Mouse (Mus musculus) hindbrain, embryonic 14.5 days (tissue): ENCODE measurements around the gene Gm45015. TPM values are rescaled to one million over a fixed set of nuclear protein-coding genes. Genes with fewer than 3 reads are reported as not detected.

Experiments used
- ATAC-seq: fragments of 200-750 bp; cut with Nextera tagmentation; 2 replicates; pipeline ENCODE4 v1.8.0; 2017; ENCODE audit warnings: moderate number of reproducible peaks, mild to moderate bottlenecking, moderate TSS enrichment, moderate library complexity; ENCODE audit not compliant: low FRiP score
- DNase-seq: peaks from one replicate; pipeline ENCODE4 v3.0.0-alpha.2; 2015; ENCODE audit warnings: low spot score
- H3K27ac ChIP-seq: fragments of 300-500 bp; sonication (generic); 2 replicates; pipeline ENCODE4 v1.5.1; 2014; ENCODE audit warnings: mild to moderate bottlenecking, moderate library complexity
- H3K27me3 ChIP-seq: fragments of 300-500 bp; sonication (generic); 2 replicates; pipeline ENCODE4 v1.6.1; 2014; ENCODE audit warnings: mild to moderate bottlenecking, low read length, mixed read lengths; ENCODE audit not compliant: control insufficient read depth, insufficient read depth
- H3K36me3 ChIP-seq: fragments of 300-500 bp; sonication (generic); replicated peaks from 2 replicates; pipeline ENCODE4 v1.6.1; 2014; ENCODE audit not compliant: control insufficient read depth, insufficient read depth
- H3K4me1 ChIP-seq: fragments of 300-500 bp; sonication (generic); replicated peaks from 2 replicates; pipeline ENCODE4 v1.6.1; 2014; ENCODE audit warnings: antibody characterized with exemption, low read length, mixed read lengths; ENCODE audit not compliant: control insufficient read depth, insufficient read depth
- H3K4me2 ChIP-seq: fragments of 300-500 bp; sonication (generic); replicated peaks from 2 replicates; pipeline ENCODE4 v1.6.1; 2014; ENCODE audit warnings: mild to moderate bottlenecking, moderate library complexity
- H3K4me3 ChIP-seq: fragments of 300-500 bp; sonication (generic); replicated peaks from 2 replicates; pipeline ENCODE4 v1.5.1; 2014; ENCODE audit warnings: mild to moderate bottlenecking, low read length
- H3K9ac ChIP-seq: fragments of 300-500 bp; sonication (generic); 2 replicates; pipeline ENCODE4 v1.6.1; 2014
- H3K9me3 ChIP-seq: fragments of 300-500 bp; sonication (generic); 2 replicates; pipeline ENCODE4 v1.6.1; 2016; ENCODE audit warnings: low read length; ENCODE audit not compliant: control insufficient read depth
- WGBS: fragments of 180-500 bp; shearing (Covaris S2); extraction: QIAGEN DNeasy Blood & Tissue Kit; methylation state at CpG from one replicate; pipeline ENCODE4 v1.1.7; 2014; 5-methylcytosine and 5-hydroxymethylcytosine counted together
- polyA plus RNA-seq: library from polyadenylated mRNA; unstranded; fragments of >200 nt; fragmentation: Nextera tagmentation; extraction: Ambion mirVana; gene quantifications from 2 replicates; pipeline ENCODE4 v1.2.1, GENCODE M21; 2014

Gene Gm45015
- polyA plus RNA-seq: not detected in 2 replicates

DNA sequence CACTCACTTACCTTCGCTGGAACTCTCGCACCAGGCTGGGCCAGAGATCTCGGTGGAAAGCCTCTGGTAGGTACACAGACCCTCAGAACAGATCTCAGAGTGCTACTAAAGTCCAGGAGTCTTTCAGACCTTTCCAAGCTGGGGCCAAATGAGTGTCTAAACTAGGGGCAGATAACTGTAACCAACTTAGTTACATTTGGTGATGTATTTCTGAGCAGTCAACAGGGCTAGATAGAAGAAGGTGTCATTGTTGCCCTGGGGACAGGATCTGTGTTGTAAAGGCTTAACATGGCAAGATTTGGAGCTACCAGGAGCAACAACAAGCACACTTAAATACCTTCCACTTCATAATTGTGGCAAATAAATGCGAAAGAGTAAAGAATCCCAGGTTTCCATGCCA lies at the start of gene Gm45015:
Gm45015 (minus strand) TSS at position 101 of the 400 bp plus-strand sequence.
- ATAC-seq: no peak
- no peaks in the 10 kb centered on the region for H3K4me1 ChIP-seq
- H3K4me3 ChIP-seq: no peak within 1 kb of the TSS
- DNase-seq: no peak
- H3K9ac ChIP-seq: no peak within 1 kb of the TSS
- H3K27me3 ChIP-seq: no peaks in the 10 kb centered on the region
- no peak within 1 kb of the TSS for H3K27ac ChIP-seq
- H3K36me3 ChIP-seq: no peaks in the 10 kb centered on the region
- no peaks in the 10 kb centered on the region for H3K9me3 ChIP-seq
- 90% methylated on average over 4 of the region's 4 CpGs for WGBS
- H3K4me2 ChIP-seq: no peak within 1 kb of the TSS

DNA sequence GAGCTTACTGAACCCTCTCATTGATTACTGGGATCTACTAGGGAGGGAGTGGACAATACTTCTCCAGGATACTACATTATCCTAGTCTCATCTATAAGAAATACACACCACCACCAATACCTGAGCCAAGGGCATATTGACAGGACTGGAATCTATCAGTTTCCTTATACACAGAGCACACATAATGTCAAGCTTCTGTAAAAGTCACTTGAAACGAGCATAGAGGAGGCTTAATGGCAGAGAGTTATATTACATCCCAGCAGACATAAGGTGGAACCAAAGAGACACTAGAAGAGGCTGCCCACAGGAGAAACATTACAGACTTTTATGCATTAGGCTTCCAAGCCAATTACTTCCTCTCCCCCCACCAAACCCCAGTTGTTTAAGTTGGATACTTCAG lies 48.3 kb upstream of the Gm45015 start:
- Histone ChIP-seq H3K36me3 (no peaks in the 10 kb centered on the region), H3K27me3 (no peaks in the 10 kb centered on the region), H3K4me3 (no peak overlapping the region), H3K4me2 (no peak overlapping the region), H3K27ac (peak overlapping the region; percentile 70), H3K9ac (no peak overlapping the region), H3K4me1 (peaks cover 4% of the 10 kb centered on the region; the same call in 1 of the 2 replicates), H3K9me3 (no peaks in the 10 kb centered on the region)
- ATAC-seq (no peak), DNase-seq (no peak)
- 30% methylated on average over 1 of the region's 1 CpGs for WGBS

DNA sequence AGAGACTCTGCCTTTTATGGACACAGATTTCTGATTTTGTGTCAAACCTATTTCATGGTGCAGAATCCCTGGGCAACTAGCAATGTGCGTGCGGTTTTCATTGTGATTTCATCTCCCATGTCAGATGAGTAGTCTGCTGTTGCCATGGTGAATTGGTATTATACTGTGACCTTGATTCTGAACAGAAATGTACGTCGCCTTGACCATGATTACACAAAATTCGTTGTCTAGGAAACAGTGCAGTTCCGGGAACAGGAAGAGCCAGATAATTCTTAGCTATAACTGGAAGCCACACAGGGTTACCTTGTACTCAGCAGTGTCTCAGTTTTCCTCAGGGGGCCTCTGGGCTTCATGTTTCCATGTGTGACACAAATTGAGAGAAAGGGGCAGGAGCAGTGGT lies 47.8 kb upstream of the Gm45015 start:
- Histone ChIP-seq H3K4me2 (no peak overlapping the region), H3K9me3 (no peaks in the 10 kb centered on the region), H3K4me3 (no peak overlapping the region), H3K27ac (peak overlapping the region; percentile 70), H3K4me1 (peaks cover 4% of the 10 kb centered on the region; the same call in 1 of the 2 replicates), H3K27me3 (no peaks in the 10 kb centered on the region), H3K36me3 (no peaks in the 10 kb centered on the region), H3K9ac (no peak overlapping the region)
- peak; percentile 24 for DNase-seq
- 49% methylated on average over 6 of the region's 6 CpGs for WGBS
- ATAC-seq: peak; percentile 68

DNA sequence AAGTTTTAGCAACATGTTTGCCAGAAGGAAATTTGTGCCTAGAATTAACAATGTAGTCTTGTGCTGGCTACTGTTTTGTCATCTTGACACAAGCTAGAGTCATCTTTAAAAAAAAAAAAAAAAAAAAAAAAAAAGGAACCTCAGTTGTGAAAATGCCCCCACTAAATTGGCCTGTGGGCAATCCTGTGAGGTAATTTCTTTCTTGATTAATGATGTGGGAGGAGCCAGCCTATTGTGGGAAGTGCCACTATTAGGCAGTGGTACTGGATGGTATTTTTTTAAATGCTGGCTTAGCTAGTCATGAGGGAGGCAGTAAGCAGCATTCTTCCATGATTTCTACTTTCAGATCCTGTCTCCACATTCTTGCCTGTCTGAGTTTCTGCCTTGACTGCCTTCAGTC lies 26.7 kb upstream of the Gm45015 start:
- DNase-seq: no peak

DNA sequence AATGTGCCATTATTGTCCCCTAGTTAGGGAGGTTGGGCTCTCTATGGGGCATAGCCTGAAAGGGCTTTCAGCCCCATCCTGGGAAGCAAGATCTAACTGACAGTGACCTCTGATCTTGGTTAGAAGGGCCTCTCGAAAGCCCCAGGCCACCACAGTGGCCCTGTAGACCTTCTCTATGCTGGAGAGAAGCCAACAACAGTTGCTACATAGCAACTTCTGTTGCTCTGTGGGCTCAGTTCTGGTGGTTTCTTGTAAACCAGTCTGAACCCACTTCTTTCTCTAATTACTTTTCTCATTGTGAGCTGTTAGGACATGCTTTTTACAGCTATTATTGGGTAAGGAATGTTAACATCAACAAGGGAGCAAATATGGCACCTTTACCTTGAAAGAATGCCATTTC lies 20.1 kb upstream of the Gm45015 start:
- Histone ChIP-seq H3K9ac (no peak overlapping the region), H3K36me3 (peaks cover 42% of the 10 kb centered on the region), H3K27ac (no peak overlapping the region), H3K4me3 (no peak overlapping the region), H3K27me3 (no peaks in the 10 kb centered on the region), H3K4me2 (no peak overlapping the region), H3K4me1 (no peaks in the 10 kb centered on the region), H3K9me3 (peaks cover 14% of the 10 kb centered on the region; the same call in 1 of the 2 replicates)
- DNase-seq: no peak
- 72% methylated on average over 1 of the region's 1 CpGs for WGBS
- ATAC-seq: no peak

More for the DNA sequence above, 26.7 kb upstream of the Gm45015 start:
- Histone ChIP-seq H3K27me3 (no peaks in the 10 kb centered on the region), H3K9ac (no peak overlapping the region), H3K4me2 (no peak overlapping the region), H3K4me3 (no peak overlapping the region), H3K27ac (no peak overlapping the region), H3K36me3 (no peaks in the 10 kb centered on the region; the same call in 1 of the 2 replicates), H3K9me3 (no peaks in the 10 kb centered on the region), H3K4me1 (no peaks in the 10 kb centered on the region)
- no peak for ATAC-seq

DNA sequence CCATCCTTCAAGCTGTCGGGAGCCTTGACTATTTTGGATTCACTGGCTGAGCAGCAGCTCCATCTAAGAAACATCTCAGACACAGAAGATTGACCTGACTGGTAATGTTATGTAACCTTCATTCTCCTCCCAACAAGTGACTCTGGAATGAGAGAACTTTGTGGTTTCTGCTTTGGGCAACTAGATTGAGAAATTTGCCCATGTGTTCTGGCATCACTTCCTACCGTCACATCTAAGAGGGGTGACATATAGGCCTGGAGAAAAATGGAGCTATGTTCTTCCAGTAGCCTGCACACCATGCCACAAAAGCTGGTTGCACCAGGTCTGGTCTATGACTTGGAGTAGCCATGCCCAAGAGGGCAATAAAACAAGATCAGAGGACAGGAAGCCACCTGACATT lies 19.5 kb upstream of the Gm45015 start:
- H3K36me3 ChIP-seq: peaks cover 42% of the 10 kb centered on the region
- no peak for ATAC-seq
- H3K27me3 ChIP-seq: no peaks in the 10 kb centered on the region
- 95% methylated on average over 2 of the region's 2 CpGs for WGBS
- H3K4me3 ChIP-seq: no peak overlapping the region
- peaks cover 14% of the 10 kb centered on the region; the same call in 1 of the 2 replicates for H3K9me3 ChIP-seq
- no peak overlapping the region for H3K9ac ChIP-seq
- DNase-seq: no peak
- H3K27ac ChIP-seq: no peak overlapping the region
- H3K4me1 ChIP-seq: no peaks in the 10 kb centered on the region
- no peak overlapping the region for H3K4me2 ChIP-seq

DNA sequence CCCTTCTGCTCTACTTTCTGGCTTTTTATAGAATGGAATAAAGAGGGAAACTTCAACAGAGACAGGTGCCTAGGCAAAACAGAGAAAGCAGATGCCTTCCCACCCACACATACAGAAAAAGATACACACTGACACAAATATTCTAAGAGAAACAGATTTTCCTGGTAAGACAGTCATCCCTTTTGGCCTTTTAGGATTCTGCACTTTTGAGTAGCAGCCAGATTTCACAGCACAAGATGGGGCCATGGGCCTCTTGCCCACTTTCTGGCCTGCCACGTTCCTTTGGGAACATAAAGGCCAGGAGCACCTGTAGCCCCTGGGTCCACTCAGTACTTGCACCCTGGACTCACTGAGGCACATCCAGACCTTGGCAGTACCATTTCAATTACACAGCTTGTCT lies 7.7 kb upstream of the Gm45015 start:
- WGBS: 57% methylated on average over 1 of the region's 1 CpGs
- H3K9me3 ChIP-seq: no peaks in the 10 kb centered on the region
- no peak overlapping the region for H3K4me2 ChIP-seq
- H3K9ac ChIP-seq: no peak overlapping the region
- H3K4me1 ChIP-seq: peaks cover 6% of the 10 kb centered on the region
- H3K27ac ChIP-seq: no peak overlapping the region
- H3K36me3 ChIP-seq: no peaks in the 10 kb centered on the region
- H3K4me3 ChIP-seq: no peak overlapping the region
- DNase-seq (no peak), ATAC-seq (no peak)
- no peaks in the 10 kb centered on the region for H3K27me3 ChIP-seq

DNA sequence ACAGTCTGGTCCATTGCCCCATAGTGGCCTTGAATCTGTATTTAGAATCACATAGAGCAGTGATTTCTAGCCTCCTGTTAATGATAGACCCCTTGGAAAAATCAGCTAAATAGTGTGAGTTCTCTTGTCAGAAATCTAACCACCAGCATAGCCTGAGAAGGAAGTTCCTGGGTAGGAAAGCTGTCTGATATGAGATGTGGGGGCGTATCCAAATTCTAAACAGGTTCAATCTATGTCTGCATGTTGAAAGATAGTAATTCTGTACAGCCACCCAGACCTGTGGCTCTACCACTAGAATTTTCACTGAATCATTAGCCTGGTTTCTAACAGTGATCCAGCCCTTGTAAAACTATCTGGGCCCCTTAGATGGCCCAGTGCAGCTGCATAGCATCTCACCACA lies 7.2 kb upstream of the Gm45015 start:
- Histone ChIP-seq H3K4me1 (peaks cover 6% of the 10 kb centered on the region), H3K9ac (no peak overlapping the region), H3K9me3 (no peaks in the 10 kb centered on the region), H3K27ac (no peak overlapping the region), H3K4me2 (peak overlapping the region; percentile 63), H3K27me3 (no peaks in the 10 kb centered on the region), H3K4me3 (peak overlapping the region; percentile 54; the same call in 1 of the 2 replicates), H3K36me3 (no peaks in the 10 kb centered on the region)
- DNase-seq (no peak), ATAC-seq (no peak)
- WGBS: 79% methylated on average over 1 of the region's 1 CpGs

DNA sequence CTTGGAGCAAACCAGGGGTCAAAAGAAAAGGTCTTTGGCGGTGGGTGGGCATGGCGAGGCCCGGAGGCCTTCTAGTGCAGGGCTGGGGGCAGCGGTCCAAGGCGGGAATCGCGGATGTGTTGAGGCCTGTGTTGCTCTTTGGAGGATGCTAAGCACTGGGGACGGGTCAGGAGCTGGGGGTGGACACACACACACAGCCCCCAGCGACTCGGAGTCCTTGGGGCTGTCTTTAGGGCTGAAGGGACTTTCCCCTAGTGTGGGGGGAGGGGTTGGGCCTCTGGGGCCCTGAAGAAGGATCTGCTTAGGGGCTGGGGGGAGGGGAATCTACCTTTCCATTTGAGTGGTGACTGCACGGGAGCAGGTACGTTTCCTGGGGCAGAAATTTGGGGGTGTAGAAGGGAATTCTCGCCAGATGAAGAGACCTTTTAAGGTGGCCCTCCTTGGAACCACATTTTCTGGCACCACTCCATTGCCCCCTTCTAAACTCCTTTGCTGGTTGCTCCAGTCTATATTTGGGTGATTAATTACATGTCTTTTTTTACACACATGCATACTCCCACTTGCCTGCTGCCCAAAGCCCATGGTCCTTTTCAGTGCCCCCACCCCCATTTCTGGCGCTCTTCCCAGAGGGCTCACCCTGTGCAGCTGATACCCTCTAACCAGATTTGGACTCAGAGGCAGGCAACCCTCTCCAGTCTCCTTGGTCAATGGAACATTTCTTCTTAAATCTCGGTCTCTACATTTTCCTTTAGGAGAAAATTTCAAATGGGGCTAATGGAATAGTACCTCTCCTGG lies 6.5 kb upstream of the Gm45015 start:
- WGBS: 21% methylated on average over 15 of the region's 15 CpGs
- peak overlapping the region; percentile 70 for H3K27ac ChIP-seq
- H3K27me3 ChIP-seq: no peaks in the 10 kb centered on the region
- H3K36me3 ChIP-seq: no peaks in the 10 kb centered on the region
- H3K9ac ChIP-seq: peak overlapping the region; percentile 73
- H3K9me3 ChIP-seq: no peaks in the 10 kb centered on the region
- peak overlapping the region; percentile 54 for H3K4me3 ChIP-seq
- peaks cover 6% of the 10 kb centered on the region for H3K4me1 ChIP-seq
- DNase-seq: no peak
- peak; percentile 19 for ATAC-seq
- H3K4me2 ChIP-seq: peak overlapping the region; percentile 63
